Mouse (Mus musculus): ENCODE data around the gene Trip13. TPM values are rescaled to one million over a fixed set of nuclear protein-coding genes. Genes with fewer than 3 reads are reported as not detected.

Gene Trip13
- polyA plus RNA-seq, 1 experiment, result 1.6 TPM

DNA sequence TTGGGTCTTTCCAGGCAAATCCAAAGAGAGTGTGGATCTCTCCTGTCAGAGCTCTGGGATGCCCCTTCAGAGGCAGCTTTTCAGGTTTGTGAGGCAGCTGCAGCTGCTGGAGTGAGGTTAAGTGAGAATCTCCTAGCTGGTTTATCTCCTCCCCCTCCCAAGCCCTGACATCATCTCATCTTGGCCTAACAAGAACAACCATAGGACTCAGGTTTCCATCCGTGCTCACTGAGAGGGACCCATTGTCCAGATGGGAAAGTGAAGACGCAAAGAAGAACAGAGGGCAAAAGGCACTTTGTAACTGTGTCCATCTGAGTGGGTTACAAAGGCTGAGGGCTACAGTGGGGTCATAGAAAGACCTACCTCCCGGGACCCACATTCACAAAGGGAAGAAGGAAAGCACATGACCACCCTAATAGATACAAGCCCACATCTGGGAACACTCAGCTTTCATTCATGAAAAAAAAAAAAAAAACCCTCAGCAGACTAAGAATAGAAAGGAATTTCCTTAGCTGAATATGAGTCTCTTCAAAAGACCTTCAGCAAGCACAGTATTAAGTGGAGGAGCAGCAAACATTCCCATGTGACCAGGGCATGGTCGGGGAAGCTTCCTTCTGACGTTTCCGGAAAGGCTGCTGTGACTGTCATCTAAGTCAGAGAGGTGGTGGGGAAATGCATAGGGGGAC lies 44.9 kb downstream of the Trip13 start:
- H3K4me1 ChIP-seq, result no peaks in the 10 kb centered on the region
- no peaks in the 10 kb centered on the region for H3K36me3 ChIP-seq (replicated peaks; ENCODE audit: low read length)
- TF ChIP-seq FLI1 (IDR thresholded peaks at IDR 0.05; ENCODE audit: low read length), result no peak
- no peak for TF ChIP-seq GATA1 (IDR thresholded peaks at IDR 0.05; ENCODE audit: borderline replicate concordance, low read length)

DNA sequence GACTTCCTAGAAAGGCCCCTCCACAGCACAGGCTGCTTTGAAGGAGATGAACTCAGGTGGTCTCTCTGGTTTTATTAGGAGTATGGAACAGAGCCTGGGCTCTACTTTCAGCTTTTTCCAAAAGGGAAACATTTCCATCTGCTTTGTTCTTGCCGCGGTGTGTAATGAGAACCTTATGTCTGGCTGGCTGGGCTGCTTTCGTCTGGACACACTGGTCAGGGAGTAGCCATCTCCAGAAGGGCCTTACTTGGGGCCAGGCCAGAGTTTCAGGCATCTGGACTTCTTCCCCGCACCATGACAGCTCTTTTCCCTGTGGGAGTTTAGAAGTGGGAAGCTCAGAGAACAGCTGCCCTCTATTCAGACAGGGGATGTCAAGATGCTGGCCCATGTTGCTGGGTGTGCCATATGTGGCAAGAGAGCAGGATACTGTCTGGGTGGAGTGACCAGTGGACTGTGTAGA lies 50.1 kb downstream of the Trip13 start:
- H3K27me3 ChIP-seq (replicated peaks), result peaks cover 59% of the 10 kb centered on the region
- no peak overlapping the region for H3K4me3 ChIP-seq (replicated peaks)
- TF ChIP-seq GATA1 (IDR thresholded peaks at IDR 0.05; ENCODE audit: borderline replicate concordance, low read length) (no peak), FLI1 (IDR thresholded peaks at IDR 0.05; ENCODE audit: low read length) (no peak)
- H3K4me1 ChIP-seq, result no peaks in the 10 kb centered on the region
- no peaks in the 10 kb centered on the region for H3K36me3 ChIP-seq (replicated peaks; ENCODE audit: low read length)
- no peaks in the 10 kb centered on the region for H3K9me3 ChIP-seq

More for the DNA sequence above, 44.9 kb downstream of the Trip13 start:
- Histone ChIP-seq H3K4me3 (replicated peaks) (no peak overlapping the region), H3K9me3 (peaks cover 8% of the 10 kb centered on the region), H3K27me3 (replicated peaks) (peaks cover 37% of the 10 kb centered on the region)

DNA sequence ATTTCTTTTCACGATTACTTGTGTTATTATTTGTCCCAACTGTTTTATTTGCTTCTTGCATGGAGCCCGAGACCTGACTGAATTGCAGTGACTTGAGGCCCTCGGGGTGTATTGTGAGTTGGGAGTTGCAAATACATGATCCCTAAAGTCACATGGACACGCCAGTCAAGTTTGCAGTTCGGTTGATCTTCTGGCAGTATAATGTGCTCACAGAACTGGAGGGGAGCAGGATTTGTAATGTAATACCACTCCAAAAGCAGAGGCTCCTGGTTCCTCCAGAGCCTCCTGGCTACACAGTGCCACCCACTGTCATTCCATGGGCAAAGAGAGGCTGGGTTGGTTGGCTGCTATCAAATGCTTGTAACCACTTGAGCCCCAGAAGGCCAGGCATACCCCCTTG lies 51.0 kb downstream of the Trip13 start:
- TF ChIP-seq GATA1 (IDR thresholded peaks at IDR 0.05; ENCODE audit: borderline replicate concordance, low read length) (no peak), FLI1 (IDR thresholded peaks at IDR 0.05; ENCODE audit: low read length) (no peak)
- Histone ChIP-seq H3K4me3 (replicated peaks) (no peak overlapping the region), H3K27me3 (replicated peaks) (peaks cover 56% of the 10 kb centered on the region), H3K4me1 (no peaks in the 10 kb centered on the region), H3K36me3 (replicated peaks; ENCODE audit: low read length) (no peaks in the 10 kb centered on the region), H3K9me3 (no peaks in the 10 kb centered on the region)

DNA sequence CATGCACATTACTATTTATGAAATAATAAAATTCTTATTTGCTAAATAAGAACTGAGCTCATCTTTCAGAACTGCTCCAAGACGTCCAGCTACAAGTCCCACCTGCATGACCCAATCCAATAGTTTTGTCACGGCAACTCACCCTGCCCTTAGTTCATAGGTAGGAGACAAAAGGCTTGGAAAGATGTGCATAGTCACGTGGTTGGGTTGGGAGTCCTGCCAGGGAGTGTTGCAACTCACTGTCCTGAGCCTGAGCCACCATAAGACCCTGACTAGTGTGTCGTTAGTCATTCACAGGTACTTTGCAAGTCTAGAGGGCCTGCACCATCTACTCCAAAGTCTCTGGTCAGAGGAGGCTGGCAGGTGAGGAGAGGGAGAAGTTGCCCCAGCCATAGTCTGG lies 51.5 kb downstream of the Trip13 start:
- Histone ChIP-seq H3K4me3 (replicated peaks) (no peak overlapping the region), H3K36me3 (replicated peaks; ENCODE audit: low read length) (no peaks in the 10 kb centered on the region), H3K9me3 (no peaks in the 10 kb centered on the region), H3K27me3 (replicated peaks) (peaks cover 56% of the 10 kb centered on the region), H3K4me1 (no peaks in the 10 kb centered on the region)
- no peak for TF ChIP-seq GATA1 (IDR thresholded peaks at IDR 0.05; ENCODE audit: borderline replicate concordance, low read length)
- no peak for TF ChIP-seq FLI1 (IDR thresholded peaks at IDR 0.05; ENCODE audit: low read length)

DNA sequence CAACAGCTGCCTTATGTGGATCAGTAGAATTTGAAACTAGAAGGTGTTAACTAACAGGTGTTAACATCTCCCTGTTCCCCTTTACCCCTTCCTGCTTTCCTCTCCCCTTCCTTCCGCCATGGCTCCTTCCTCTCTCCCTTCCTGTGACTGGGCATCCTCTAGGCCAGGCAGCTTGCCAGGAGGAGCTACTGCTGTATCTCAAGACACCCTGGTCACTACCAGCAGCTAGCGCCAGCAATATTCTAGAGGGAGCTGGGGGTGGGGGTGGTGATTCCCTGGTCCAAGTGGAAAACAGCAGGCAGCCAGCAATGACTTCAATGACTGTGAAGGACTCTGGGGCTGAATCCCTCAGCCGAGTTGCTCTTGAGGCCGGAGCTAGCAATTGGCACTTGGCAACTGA lies 51.9 kb downstream of the Trip13 start:
- peaks cover 54% of the 10 kb centered on the region for H3K27me3 ChIP-seq (replicated peaks)
- TF ChIP-seq FLI1 (IDR thresholded peaks at IDR 0.05; ENCODE audit: low read length) (no peak), GATA1 (IDR thresholded peaks at IDR 0.05; ENCODE audit: borderline replicate concordance, low read length) (no peak)
- H3K4me1 ChIP-seq, result no peaks in the 10 kb centered on the region
- H3K36me3 ChIP-seq (replicated peaks; ENCODE audit: low read length), result no peaks in the 10 kb centered on the region
- 0 out of 2 replicates have a peak, but pooled peaks cover under 1% of the 10 kb centered on the region for H3K9me3 ChIP-seq
- H3K4me3 ChIP-seq (replicated peaks), result no peak overlapping the region

DNA sequence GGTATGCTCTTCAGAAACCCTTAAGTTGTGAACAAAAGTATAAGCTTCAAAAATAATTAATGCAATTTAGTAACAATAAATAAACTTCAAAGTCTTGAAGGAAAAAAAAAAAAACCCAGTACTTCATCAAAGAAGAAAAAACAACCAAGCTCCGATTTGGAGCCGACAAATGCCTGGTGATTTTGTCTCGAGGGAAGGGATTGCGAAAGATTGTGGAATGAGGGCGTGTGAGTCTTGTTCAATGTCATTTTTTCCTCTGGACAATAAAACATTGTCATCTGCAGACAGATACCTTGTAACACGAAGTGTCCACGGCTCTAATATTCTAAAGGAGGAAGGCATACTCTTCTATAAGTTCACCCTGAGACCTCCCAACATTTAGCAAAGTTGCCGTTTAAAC lies 56.2 kb downstream of the Trip13 start:
- TF ChIP-seq GATA1 (IDR thresholded peaks at IDR 0.05; ENCODE audit: borderline replicate concordance, low read length) (no peak), FLI1 (IDR thresholded peaks at IDR 0.05; ENCODE audit: low read length) (no peak)
- Histone ChIP-seq H3K9me3 (0 out of 2 replicates have a peak, but pooled peaks cover 12% of the 10 kb centered on the region), H3K4me1 (no peaks in the 10 kb centered on the region), H3K36me3 (replicated peaks; ENCODE audit: low read length) (no peaks in the 10 kb centered on the region), H3K4me3 (replicated peaks) (no peak overlapping the region), H3K27me3 (replicated peaks) (peaks cover 32% of the 10 kb centered on the region)

DNA sequence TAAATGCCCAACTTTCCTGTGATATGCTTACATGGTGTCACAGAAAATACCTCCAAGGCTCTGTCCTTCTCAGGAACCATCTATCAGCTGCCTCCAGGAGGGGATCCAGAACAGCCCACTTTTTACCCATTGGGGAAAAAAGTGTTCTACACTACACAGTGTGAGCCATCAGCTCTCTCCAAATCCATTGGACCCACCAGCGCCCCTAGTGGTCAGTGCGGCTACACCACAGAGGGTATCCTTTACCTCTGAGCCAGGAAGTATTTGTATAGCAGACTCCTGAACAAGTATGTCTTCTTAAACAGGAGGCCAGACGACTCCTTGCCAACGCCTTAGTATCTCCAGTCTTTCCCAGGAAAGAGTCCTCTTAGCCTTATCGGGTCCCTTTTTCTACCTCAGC lies 57.8 kb downstream of the Trip13 start:
- H3K27me3 ChIP-seq (replicated peaks), result peaks cover 24% of the 10 kb centered on the region
- H3K36me3 ChIP-seq (replicated peaks; ENCODE audit: low read length), result no peaks in the 10 kb centered on the region
- 0 out of 2 replicates have a peak, but pooled peaks cover 12% of the 10 kb centered on the region for H3K9me3 ChIP-seq
- TF ChIP-seq FLI1 (IDR thresholded peaks at IDR 0.05; ENCODE audit: low read length), result no peak
- no peak for TF ChIP-seq GATA1 (IDR thresholded peaks at IDR 0.05; ENCODE audit: borderline replicate concordance, low read length)
- H3K4me1 ChIP-seq, result no peaks in the 10 kb centered on the region
- H3K4me3 ChIP-seq (replicated peaks), result no peak overlapping the region

DNA sequence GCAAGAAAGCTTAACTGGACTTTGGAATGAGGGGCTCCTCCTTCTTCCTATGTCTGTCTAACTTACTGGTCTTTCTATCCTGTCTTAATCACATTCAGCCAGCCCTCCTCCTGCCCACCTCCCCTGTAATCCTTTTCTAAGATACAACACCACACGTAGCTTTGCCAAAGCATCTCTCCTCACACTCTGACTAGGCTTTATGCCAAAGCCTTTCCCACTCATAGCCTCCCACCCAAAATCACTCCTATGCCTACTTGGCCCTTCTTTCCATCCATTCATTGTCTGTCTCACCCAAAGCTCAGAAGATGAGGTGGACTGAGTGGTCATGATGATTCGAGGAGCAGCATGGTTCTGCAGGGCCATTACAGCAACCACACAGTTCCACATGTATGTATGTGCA lies 65.4 kb downstream of the Trip13 start:
- Histone ChIP-seq H3K36me3 (replicated peaks; ENCODE audit: low read length) (no peaks in the 10 kb centered on the region), H3K4me1 (no peaks in the 10 kb centered on the region), H3K27me3 (replicated peaks) (peaks cover 37% of the 10 kb centered on the region), H3K9me3 (no peaks in the 10 kb centered on the region), H3K4me3 (replicated peaks) (no peak overlapping the region)
- TF ChIP-seq GATA1 (IDR thresholded peaks at IDR 0.05; ENCODE audit: borderline replicate concordance, low read length), result no peak
- no peak for TF ChIP-seq FLI1 (IDR thresholded peaks at IDR 0.05; ENCODE audit: low read length)

Other genes with a start within 250 kb of the Trip13 start
- gene Slc6a19, start 232.9 kb downstream of the Trip13 start, polyA plus RNA-seq (2012; ENCODE audit: insufficient read depth, low replicate concordance), result not detected in 2 replicates
- 0.75 and 2.8 TPM in 2 replicates for gene Slc12a7, start 204.7 kb downstream of the Trip13 start, polyA plus RNA-seq (2012; ENCODE audit: insufficient read depth, low replicate concordance)
- gene Nkd2, start 90.2 kb downstream of the Trip13 start, polyA plus RNA-seq (2012; ENCODE audit: insufficient read depth, low replicate concordance), result not detected in 2 replicates
- gene Brd9, start within 50 bp of the Trip13 start, polyA plus RNA-seq (2012; ENCODE audit: insufficient read depth, low replicate concordance), result 3.7 and 23.9 TPM in 2 replicates
- gene Zdhhc11, start 26.1 kb upstream of the Trip13 start, polyA plus RNA-seq (2012; ENCODE audit: insufficient read depth, low replicate concordance), result not detected in 2 replicates
- 0.17 TPM in 1 of 2 replicates, not detected in the other for gene Tppp, start 71.6 kb upstream of the Trip13 start, polyA plus RNA-seq (2012; ENCODE audit: insufficient read depth, low replicate concordance)
- 1.7 TPM in 1 of 2 replicates, not detected in the other for gene Cep72, start 124.5 kb upstream of the Trip13 start, polyA plus RNA-seq (2012; ENCODE audit: insufficient read depth, low replicate concordance)
- not detected in 2 replicates for gene Slc9a3, start 183.7 kb upstream of the Trip13 start, polyA plus RNA-seq (2012; ENCODE audit: insufficient read depth, low replicate concordance)

Data from megakaryocyte, embryonic 14.5 days (primary cell).